Mouse (Mus musculus) cerebellum, postnatal 10 days (tissue): Measurements from ENCODE around the gene Depp1.

ENCODE experiments used
- DNase-seq, 2 experiments: peaks; one replicate each; pipeline ENCODE4 v3.0.0; 2021; ENCODE audit warnings: mixed read lengths in 2 of 2

Depp1 gene

GRCm38 (mm10) chr6:116694346-116694745 is 43.9 kb downstream of the Depp1 start:
- no peak for DNase-seq

GRCm38 (mm10) chr6:116697413-116697812 is 47.0 kb downstream of the Depp1 start:
- DNase-seq, result peak; percentile 48 to 60

DNA sequence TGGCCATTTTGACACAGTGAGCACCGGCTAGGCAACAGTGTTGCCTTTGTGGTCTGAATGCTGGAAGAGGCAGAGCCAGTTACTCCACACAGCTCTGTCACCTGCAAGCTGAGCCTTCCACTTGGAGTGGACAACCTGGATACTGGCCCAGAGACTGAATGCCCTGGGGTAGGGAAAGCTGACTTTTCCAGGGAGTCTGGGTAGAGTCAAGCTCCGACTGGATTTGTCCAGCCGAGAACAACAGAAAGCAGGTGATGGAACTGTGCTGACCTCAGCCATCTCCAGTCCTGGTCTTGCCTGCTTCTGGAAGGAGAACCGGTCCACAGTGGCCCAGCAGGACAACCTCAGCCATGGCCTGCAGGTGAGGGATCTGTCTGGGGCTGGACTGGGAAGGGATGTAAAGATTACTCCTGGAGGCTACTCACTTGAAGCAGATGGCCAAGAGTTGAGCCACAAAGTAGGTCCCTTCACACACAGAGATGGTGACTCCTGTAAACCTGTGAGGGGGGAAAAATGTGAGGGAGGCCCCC is 47.6 kb downstream of the Depp1 start:
- DNase-seq, result no peak

DNA sequence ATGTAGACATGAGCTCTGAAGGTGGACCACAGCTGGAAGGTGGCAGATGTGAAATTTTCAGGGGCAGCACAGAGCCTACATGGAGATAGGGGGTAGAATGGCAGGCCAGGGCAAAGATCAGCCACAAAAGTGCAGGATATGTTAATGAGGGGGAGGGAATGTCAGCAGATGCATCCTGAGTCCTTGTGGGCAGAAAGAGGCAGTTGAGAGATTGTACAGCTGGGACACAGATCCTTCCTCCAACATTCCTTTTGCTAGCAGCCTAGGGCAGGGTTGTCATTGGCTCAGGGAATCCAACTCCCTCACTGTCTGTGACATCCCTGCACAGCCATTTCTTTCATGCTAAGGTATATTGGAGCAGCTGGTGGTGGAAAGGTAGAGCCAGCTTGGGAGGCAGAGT is 50.4 kb downstream of the Depp1 start:
- DNase-seq, result no peak
